Mouse (Mus musculus) bone marrow, adult 2 months (tissue): Measurements from ENCODE around the gene Tmem210. TPM values are rescaled to one million over a fixed set of nuclear protein-coding genes. Genes with fewer than 3 reads are reported as not detected.

ENCODE experiments used
- H3K27ac ChIP-seq: fragments of 200-500 bp; 2 replicates; pipeline ENCODE4 v1.5.1; 2012; ENCODE audit warnings: low read depth, mild to moderate bottlenecking, control low read depth, inconsistent platforms, low read length; ENCODE audit not compliant: control insufficient read depth, poor library complexity, insufficient read depth
- H3K4me1 ChIP-seq: fragments of 200-500 bp; 2 replicates; pipeline ENCODE4 v1.6.1; 2011; ENCODE audit warnings: low read length; ENCODE audit not compliant: control insufficient read depth, insufficient read depth
- H3K4me3 ChIP-seq: fragments of 200-500 bp; replicated peaks from 2 replicates; pipeline ENCODE3; 2011; ENCODE audit warnings: mild to moderate bottlenecking, low read depth, low read length, control low read depth; ENCODE audit not compliant: control insufficient read depth
- CTCF ChIP-seq: fragments of 200-500 bp; IDR thresholded peaks from 2 replicates; pipeline ENCODE4 v1.5.1; 2011; ENCODE audit warnings: low read length, control low read depth; ENCODE audit not compliant: control insufficient read depth, insufficient read depth
- POLR2A ChIP-seq: fragments of 200-500 bp; IDR thresholded peaks from 2 replicates; pipeline ENCODE4 v1.6.1; 2011; ENCODE audit warnings: low read depth, mild to moderate bottlenecking, control low read depth, low read length, borderline replicate concordance; ENCODE audit not compliant: control insufficient read depth
- WGBS: fragments of 180-500 bp; shearing (Covaris S2); methylation state at CpG from one replicate; pipeline ENCODE4 v1.1.7; 2018; 5-methylcytosine and 5-hydroxymethylcytosine counted together
- polyA plus RNA-seq: library from polyadenylated mRNA; stranded (reverse); fragments of >200 nt; gene quantifications from 2 replicates; pipeline ENCODE4 v1.2.4, GENCODE M21; 2011; ENCODE audit warnings: low replicate concordance; ENCODE audit not compliant: missing spikeins, insufficient read depth, insufficient read length

The Tmem210 gene
- polyA plus RNA-seq, 1 experiment: not detected

GRCm38 (mm10) chr2:25310180-25310579 lies 22.2 kb downstream of the Tmem210 start:
- H3K4me3 ChIP-seq: no peak overlapping the region
- no peaks in the 10 kb centered on the region; the same call in 1 of the 2 replicates for H3K4me1 ChIP-seq
- WGBS: 49% methylated on average over 10 of the region's 10 CpGs
- no peak overlapping the region for H3K27ac ChIP-seq
- TF ChIP-seq POLR2A: no peak
- TF ChIP-seq CTCF: no peak

DNA sequence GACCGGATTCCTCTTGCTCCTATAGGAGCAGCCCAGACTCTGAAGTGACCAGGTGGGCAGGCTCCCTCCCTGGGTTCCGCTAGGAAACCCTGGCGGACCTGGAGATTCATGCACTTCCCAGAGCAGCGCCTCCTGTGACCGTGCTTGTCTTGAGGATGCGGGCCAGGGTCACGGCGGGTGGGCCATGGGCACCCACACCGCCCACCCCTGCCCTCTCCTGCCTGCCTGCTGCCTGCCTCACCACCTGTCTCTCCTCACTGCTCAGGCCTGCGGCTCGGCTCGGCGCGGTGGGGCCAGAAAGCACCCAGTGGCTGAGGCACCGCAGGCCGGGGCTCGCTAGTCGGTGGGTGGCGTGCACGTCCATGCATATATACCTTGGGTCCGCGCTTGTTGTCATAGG lies 23.0 kb downstream of the Tmem210 start:
- WGBS: 5% methylated on average over 22 of the region's 22 CpGs
- TF ChIP-seq POLR2A (no peak), CTCF (no peak)
- Histone ChIP-seq H3K4me3 (no peak overlapping the region), H3K27ac (no peak overlapping the region), H3K4me1 (no peaks in the 10 kb centered on the region; the same call in 1 of the 2 replicates)

- 5% methylated on average over 11 of the region's 11 CpGs for WGBS
Observed at GRCm38 (mm10) chr2:25311491-25311891, 23.5 kb downstream of the Tmem210 start.

DNA sequence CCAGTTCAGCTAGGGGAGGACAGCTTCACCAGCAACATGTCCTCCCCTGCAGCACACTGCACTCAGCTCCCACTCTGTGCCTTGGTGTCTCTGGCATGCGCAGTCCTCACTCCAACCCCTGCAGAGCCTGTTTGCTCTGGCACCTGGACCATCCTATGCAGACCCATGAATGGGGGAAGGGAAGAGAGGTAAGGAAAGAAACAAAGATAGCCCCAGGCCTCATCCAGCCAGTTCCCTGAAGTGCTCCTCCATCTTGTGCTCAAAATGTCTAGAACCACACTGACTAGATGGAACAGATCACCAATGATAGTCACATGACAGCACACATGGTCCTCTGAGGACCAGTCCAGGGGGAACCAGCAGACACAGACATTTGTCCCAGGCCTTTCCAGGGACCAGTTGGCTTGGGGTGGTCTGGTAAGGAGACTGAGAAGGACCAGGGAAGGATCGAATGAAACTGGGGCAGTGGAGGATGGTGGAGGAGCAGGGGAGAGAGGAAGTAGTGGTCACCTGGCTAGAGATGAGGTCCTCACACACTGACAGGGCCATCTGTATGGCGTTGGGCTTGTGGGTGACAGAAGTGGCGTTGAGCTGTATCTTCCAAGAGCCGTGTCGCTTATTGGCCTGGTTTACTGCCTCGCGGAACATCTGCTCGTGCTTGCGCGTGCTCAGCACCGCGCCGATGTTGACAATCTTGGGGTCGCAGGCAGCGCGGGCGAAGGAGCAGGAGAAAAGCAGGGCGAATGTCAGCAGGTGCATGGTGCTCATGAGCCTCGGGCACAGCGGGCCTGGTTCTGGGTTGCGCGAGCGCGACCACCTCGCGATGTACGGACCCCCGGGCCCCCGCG lies 30.4 kb downstream of the Tmem210 start:
- H3K27ac ChIP-seq: no peak overlapping the region
- TF ChIP-seq CTCF (no peak), POLR2A (no peak)
- no peaks in the 10 kb centered on the region; the same call in none of the 2 replicates for H3K4me1 ChIP-seq
- WGBS: 8% methylated on average over 31 of the region's 31 CpGs
- no peak overlapping the region for H3K4me3 ChIP-seq

More at GRCm38 (mm10) chr2:25311491-25311891, 23.5 kb downstream of the Tmem210 start:
- H3K4me1 ChIP-seq: no peaks in the 10 kb centered on the region; the same call in 1 of the 2 replicates
- no peak overlapping the region for H3K27ac ChIP-seq
- TF ChIP-seq CTCF (no peak), POLR2A (no peak)
- H3K4me3 ChIP-seq: no peak overlapping the region

GRCm38 (mm10) chr2:25318971-25319773 lies 31.2 kb downstream of the Tmem210 start, which contains the start of gene Grin1:
Grin1 (minus strand) TSS chr2:25319187.
- H3K4me3 ChIP-seq: no peak within 1 kb of the TSS
- WGBS: 12% methylated on average over 56 of the region's 58 CpGs
- TF ChIP-seq CTCF: no peak
- TF ChIP-seq POLR2A: no peak
- H3K27ac ChIP-seq: no peak within 1 kb of the TSS
- no peaks in the 10 kb centered on the region; the same call in 1 of the 2 replicates for H3K4me1 ChIP-seq

- Histone ChIP-seq H3K4me3 (no peak overlapping the region), H3K4me1 (no peaks in the 10 kb centered on the region; the same call in 1 of the 2 replicates), H3K27ac (no peak overlapping the region)
- WGBS: 32% methylated on average over 2 of the region's 2 CpGs
- no peak for TF ChIP-seq POLR2A
- no peak for TF ChIP-seq CTCF
Observed at GRCm38 (mm10) chr2:25320084-25320483, 32.1 kb downstream of the Tmem210 start.

- 61% methylated on average over 2 of the region's 2 CpGs for WGBS
- TF ChIP-seq POLR2A (no peak), CTCF (no peak)
- no peak overlapping the region for H3K4me3 ChIP-seq
- no peak overlapping the region for H3K27ac ChIP-seq
- no peaks in the 10 kb centered on the region for H3K4me1 ChIP-seq
Observed at GRCm38 (mm10) chr2:25326036-25326435, 38.1 kb downstream of the Tmem210 start.

DNA sequence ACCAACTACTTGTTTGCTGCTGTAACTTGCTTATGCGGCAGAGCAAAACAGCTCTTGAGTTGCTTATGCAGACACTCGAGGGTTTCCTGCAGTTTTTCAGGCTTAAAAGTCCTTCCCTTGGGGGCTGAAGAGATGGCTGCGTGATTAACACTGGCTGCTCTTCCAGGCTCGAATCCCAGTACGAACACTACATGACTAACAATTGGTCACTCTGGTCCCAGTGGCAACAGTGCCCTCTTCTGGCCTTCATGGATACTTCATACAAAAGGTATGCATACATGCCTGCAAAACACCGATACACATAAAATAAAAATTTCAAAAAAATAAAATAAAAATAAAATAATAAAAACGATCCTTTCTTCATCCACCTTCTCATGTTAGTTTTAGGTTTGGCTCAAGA lies 40.5 kb downstream of the Tmem210 start:
- H3K27ac ChIP-seq: no peak overlapping the region
- peaks cover 2% of the 10 kb centered on the region; the same call in 1 of the 2 replicates for H3K4me1 ChIP-seq
- peak; percentile 36 for TF ChIP-seq CTCF
- no peak for TF ChIP-seq POLR2A
- 49% methylated on average over 7 of the region's 7 CpGs for WGBS
- no peak overlapping the region for H3K4me3 ChIP-seq
